Mouse (Mus musculus) heart, postnatal 14 days (tissue): ENCODE data around the gene Gm9844. TPM values are rescaled to one million over a fixed set of nuclear protein-coding genes. Genes with fewer than 3 reads are reported as not detected.
"Not testable (repeated sequence)": the region's sequence is repeated elsewhere in the genome, so short reads cannot be mapped to it uniquely, and the experiment has no call there.

Source experiments
- DNase-seq, 2 experiments: peaks; one replicate each; pipeline ENCODE4 v3.0.0; 2021 to 2022
- intact Hi-C: fragments of 180-260 bp; cut with DNase I; formaldehyde crosslinking; loops from one replicate; pipeline ENCODE4 v1.15.1; 2025
- total RNA-seq, 2 experiments: library from RNA; stranded (reverse); gene quantifications; 2 replicates each; pipeline ENCODE4 v1.2.3; 2021

Gm9844 gene
- total RNA-seq, 2 experiments from 2014 or later: not detected

DNA sequence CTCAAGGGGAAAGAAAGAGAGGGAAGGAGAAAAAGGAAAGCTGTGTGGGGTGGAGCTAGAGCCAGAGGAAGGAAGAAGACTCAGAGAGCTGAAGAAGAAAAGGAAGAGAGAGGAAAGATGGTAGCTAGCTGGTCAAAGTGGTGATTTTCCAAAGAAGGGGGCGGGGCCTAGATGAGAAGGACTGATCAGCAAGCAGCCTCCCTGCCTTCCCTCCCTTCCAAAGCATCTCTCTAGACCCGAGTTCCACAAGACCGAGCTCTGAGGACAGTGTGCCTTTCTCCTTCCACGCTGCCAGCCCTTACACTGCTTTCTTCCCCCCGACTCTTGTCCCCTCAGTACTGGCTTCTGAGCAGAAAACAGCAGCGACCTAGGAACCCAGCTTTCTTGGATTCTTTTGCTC is 2.1 kb downstream of the Gm9844 start:
- intact Hi-C loops: no loop called here
- no peak for DNase-seq

DNA sequence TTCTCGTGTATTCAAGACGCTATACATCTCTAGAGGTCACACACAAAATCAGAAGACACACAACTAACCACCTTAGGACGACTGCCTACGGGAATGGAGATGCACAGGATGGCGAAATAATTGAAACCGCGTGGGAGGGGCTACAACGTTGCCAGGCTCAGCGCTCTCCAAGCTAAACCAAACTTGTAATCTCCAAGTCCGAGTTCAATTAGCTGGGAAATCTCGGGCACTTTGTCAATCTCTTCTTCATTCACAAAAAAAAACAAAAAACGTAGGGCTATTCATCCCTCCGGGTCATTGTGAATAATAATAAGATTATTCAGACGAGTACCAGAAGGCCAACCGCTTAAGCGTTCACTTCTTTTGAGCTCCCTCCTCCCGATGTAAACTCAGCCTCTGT is 7.1 kb downstream of the Gm9844 start:
- intact Hi-C loops: no loop called here
- no peak for DNase-seq

DNA sequence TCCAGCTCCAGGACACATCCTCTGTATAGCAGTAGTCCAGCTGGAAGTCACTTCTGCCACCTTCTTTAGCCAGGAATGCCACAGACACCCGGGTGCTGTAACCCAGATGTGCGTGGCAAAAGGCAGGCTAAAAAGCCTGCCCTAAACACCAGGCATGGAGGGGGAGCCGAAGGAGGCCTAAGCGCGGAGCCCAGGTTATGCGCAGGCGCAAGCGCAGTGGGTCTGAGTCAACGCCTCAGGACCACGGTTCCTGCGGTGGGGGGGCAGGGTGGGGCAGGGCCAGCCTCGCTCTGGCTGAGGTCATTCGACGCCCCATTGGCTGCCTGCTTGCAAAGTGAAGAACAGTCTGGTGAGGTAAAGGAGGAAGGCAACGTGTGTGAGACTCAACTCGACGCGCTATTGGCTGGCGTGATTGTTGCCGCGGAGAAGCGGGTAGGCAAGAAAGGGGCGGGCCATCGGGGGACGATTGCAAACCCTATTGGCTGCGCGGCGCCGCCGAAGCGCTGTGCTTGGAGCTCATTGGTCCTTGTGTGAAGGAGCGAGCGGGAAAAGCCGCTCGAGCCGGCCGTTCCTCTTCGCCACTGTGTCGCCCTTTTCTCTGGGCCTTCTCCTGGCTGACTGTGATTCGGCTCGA is 7.6 kb downstream of the Gm9844 start, which contains the start of the genes Lypd4 and Dmrtc2:
Lypd4 (minus strand) TSS at position 410 of the 634 bp plus-strand sequence.
Dmrtc2 (plus strand) TSS at position 526 of the 634 bp plus-strand sequence.
- intact Hi-C loops: no loop called here
- DNase-seq: no peak

DNA sequence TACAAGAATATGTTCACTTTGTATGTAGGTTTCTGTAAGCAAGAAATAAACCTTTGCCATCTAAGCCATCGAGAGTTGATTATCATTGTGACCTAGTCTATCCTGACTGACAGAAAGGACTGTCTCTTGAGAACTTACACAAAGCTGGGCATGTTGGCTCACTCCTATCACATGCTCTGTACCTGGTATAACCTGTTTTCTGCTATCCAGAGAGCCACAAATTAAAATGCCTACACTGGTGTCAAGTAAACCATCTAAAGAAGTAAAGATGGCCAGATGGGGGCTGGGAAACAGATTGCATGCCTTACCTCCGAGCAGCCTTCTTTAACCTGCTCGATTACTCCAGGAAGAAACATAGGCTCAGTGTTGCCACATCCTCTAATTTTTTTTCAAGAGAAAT is 15.6 kb downstream of the Gm9844 start:
- no peak for DNase-seq
- intact Hi-C loops: no loop called here

DNA sequence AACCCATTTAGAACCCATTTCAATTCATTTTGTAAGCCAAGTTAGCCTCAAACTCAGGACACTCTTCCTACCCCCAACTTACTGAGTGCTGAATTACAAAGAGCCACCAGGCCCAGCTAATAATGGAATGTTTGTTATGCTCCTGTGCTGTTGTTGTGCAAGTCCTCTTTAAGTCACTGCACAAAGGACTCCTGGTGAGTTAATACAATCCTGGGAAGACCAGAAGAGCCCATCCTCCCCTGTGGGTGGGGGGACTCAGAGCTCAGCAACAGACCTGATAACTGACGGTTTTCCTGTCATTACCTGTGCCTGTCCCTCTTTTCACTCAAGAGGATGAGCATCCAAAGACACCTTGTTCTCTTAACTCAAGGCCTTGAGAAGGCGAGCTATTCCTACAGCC is 17.6 kb downstream of the Gm9844 start:
- intact Hi-C loops: loop anchor here (10.0 kb wide), 1 partner anchor 335 kb away; no protein-coding TSS in a partner anchor
- no peak for DNase-seq

DNA sequence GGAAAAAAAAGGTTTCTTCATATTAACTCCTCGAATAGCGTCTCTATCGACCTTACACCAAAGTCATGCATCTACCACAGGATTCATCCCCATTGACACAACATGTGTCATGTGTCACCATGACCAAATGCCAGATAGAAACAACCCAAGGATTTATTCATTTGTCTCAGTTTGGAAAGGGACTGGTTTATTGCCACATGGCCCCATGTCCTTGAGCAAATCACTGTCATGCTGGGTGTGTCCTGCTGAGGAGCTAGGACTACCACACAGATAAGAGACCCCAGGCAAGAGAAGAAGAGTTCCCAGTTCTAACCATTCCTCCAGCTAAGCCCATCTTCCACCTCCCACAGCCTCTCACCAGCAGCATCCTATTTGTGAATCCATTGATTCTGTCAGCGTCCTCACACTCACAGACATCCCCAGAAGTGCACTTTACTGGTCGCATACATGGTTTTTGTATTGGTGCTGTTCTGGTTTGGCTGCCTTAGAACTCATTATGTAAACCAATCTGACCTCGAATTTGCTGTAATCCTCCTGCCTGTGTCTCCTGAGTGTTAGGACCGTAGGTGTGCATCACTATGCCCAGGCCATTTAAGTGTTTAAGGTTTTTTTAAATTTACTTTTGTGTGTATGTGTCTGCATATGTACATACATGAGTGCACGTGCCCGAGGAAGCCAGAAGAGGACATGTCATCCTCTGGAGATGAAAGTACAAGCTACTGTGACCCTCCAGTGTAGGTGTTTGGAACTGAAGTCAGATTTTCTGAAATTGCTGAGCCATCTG is 20.6 kb downstream of the Gm9844 start:
- no peak for DNase-seq
- intact Hi-C loops: loop anchor here (10.0 kb wide), 1 partner anchor 332 kb away; no protein-coding TSS in a partner anchor

DNA sequence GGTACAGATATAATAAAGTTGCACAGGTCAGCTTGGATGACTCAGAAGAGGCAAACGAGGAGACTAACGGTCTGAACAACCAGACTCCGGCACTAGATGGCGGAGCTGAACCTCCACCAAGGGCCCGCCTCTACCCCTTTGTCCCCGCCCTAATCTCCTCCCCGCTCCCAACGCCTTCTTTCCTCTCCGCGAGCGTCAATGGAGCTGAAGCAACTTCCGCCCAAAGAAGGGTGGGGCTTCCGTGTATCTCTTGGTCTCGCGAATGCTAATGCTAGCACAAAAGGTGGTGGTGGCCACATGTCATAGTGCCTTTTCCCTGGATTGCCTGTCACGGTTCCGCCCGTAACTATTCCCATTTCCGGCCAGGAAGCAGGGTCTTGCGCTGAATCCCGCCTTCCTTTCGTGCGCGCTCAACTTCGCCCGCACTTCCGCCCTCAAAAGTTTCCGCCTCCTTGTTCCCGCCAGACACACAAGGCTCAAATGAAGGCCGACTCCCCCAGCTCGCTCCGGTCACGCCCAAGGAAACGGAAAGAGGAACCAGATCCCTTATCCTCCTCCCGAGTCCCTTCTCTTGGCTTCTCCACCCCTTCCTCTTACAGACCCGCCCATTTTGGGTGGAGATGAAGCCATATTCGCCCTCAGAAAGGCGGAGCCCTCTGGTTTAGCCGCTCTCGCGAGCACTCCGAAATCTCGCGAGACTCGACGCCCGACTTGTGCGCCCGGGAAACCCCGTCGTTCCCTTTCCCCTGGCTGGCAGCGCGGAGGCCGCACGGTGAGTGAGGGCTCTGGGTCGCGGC is 22.1 kb downstream of the Gm9844 start, which contains the start of gene Rps19:
Rps19 (plus strand) TSS at position 476 of the 797 bp plus-strand sequence.
- intact Hi-C loops: loop anchor here (10.0 kb wide), 1 partner anchor 331 kb away; no protein-coding TSS in a partner anchor
- peak; percentile 98 to 99 for DNase-seq

DNA sequence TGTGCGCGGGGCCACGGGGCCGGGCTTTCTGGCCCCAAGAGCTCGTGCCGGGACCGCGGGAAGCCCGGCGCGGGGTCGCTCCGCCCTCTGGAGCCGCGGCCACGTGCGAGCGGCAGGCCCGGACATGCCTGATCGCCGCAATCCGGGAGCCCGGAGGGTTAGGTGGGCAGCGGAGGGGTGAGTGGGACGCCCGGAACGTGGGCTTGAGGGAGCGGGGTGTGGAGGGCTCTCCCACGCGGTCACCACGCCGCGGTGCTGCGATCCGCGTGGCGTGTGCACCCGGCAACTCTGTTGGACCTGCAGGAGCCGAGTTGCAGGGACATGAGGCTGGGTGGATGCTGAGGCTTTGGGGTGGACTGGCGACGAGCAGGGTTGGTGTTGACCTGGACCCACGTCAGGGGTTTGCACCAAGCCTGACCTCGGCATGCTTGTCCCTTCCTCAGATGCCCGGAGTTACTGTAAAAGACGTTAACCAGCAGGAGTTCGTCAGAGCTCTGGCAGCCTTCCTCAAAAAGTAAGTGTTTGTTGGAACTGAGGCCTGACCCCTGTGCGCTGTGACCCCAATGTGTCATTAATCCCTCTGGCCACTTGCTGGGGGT is 22.8 kb downstream of the Gm9844 start:
- intact Hi-C loops: loop anchor here (5.0 to 10.0 kb wide), 3 partner anchors 193 to 743 kb away; partner anchors contain the start of gene B3gnt8
- peak in 1 of 2 experiments; percentile 29 for DNase-seq

DNA sequence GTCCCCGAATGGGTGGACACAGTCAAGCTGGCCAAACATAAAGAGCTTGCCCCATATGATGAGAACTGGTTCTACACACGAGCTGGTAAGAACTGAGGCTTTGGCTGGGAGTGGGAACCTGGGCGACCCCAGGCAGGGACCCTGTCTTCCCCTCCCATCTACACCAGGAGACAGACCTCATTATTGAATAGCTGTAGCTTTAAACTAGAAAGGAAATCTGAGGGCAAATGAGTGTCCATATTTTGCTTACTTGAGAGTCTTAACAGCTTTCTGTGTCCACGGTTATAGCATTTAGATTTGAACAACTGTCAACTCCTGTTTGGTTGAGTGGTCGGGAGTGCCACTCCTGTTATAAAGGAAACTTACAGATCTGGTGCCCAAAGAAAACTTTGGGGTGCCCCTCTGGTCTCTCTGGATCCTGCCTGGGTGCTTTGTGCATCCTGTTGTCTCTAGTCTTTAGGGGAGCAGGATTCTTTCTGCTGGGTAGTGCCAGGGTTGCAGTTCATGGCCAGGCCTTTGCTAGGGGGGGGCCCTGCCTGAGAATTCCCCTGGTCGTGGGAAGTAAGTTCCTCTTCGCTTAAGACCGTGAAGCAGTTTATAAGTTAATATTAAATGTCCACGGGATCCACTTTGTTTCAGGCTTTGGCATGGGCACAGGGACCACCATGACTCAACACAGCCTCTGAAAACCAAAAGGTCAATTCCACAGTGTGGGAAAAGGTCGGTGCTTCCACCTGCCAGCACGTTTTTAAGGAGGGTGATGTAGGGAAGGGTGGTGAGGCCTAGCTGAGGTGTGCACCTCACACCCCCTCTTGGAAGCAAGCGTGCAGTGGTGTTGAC is 23.7 kb downstream of the Gm9844 start:
- intact Hi-C loops: loop anchor here (5.0 to 10.0 kb wide), 3 partner anchors 192 to 742 kb away; partner anchors contain the start of gene B3gnt8
- DNase-seq: no peak

DNA sequence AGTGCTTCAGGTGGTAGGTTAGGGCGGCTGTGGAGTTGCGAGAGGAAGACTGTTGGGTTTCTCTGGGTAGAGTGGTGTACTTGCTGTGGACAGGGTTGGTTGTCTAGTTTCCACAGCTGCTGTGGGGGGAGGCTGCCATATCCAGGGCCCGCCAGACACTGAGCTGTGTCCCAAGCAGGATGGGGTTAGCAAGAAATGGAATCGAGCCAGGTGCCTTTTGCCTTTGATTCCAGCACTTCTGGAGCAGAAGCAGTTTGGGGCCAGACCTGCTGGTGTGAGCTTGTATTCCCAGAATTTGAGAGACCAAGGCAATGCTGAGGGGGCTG is 24.3 kb downstream of the Gm9844 start:
- intact Hi-C loops: loop anchor here (5.0 to 10.0 kb wide), 3 partner anchors 191 to 741 kb away; partner anchors contain the start of gene B3gnt8
- peak in 1 of 2 experiments; percentile 24 for DNase-seq

DNA sequence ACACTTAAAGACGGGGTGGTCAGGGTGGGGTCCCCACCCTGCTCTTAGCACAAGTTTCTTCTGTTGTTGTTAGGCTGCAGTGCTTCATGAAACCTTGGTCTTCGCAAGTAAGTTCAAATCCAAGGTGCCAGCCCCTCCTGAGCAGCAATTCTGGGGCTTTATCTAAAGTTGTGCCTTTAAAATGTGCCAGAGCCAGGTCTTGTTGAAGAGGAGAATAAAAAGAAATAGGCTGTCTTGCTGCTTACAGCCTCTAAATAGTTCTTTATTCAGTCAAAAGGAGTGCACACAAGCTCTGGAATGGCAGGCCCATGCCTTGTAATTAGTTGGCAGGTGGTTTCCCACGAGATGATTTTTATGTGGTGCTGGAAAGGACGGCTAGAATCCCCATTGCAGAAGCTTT is 25.1 kb downstream of the Gm9844 start:
- no peak for DNase-seq
- intact Hi-C loops: loop anchor here (5.0 to 10.0 kb wide), 3 partner anchors 190 to 740 kb away; partner anchors contain the start of gene B3gnt8

DNA sequence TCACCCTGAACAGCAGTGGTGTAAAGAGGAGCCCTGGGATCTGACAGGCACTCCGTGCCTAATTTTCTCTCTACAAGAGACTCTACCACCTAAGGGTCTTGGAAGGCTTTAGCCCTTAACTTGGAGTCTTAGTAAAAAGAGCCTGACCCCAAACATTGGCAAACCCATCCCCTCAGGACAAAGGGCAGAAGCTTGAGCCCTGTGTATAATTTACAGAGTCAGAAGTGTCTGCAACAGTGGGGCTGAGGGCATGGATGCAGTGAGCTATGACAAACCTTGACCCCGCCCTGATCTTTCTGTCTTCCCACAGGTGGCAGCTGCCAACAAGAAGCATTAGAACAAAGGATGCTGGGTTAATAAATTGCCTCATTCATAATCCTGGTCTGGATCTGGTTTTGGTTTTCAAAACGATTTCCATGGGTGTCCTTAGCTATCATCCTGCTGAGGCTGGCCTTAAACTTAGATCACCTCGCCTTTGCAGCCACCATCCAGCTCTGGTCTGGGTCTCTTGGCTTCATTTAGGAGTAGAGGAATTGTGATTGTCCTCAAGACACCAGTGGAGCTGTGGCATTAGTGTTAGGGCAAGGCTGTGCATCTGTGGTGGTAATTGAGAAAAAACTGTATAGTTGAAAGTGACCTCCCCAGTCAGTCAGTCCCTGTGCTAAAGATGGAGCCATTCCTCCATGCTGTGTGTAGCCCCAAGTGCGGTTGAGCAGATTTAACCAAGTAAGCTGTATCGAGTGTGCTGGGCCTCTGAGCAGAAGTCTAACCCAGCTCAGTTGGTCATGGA is 27.6 kb downstream of the Gm9844 start:
- intact Hi-C loops: loop anchor here (1.0 to 10.0 kb wide), 6 partner anchors 15 to 738 kb away; partner anchors contain the start of gene B3gnt8
- no peak for DNase-seq

DNA sequence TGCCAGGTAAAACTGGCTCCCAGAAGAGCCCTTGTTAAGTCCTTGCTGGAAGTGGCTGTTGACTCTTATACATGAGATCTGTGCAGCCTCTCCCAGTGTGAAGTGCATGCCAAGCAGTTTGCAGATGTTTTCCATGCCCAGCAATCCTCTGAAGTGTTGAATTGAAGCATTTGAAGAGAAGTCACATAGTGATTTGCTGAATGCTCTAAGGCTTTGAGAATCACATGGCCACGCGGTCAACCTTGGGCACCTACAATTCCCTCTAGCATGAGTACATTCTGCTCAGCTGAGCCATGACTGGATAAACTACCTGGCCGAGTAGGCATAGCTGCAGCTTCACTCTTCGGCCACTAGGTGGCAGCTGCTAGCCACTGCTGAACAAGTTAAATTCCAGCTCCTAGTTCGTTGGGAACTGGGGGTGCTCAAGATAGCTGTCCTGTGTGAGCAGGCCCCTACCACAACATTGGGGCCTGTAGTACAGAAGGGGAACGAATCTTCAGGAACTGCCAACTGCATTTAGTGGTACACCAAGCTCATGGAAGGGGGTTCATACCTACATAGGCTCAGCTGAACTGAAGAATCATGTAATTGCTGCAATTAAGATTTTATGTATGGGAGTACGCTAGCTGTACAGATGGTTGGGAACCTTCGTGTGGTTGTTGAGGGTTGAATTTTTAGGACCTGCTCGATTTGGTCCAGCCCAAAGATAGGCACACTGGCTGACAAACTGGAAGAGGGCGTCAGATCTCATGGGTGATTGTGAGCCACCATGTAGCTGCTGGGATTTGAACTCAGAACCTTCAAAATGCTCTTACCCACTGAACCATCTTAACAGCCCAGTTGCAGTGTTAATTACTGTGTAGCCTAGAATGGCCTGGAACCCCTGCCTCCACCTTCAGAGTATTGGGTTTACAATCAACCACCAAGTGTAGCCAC is 28.5 kb downstream of the Gm9844 start:
- intact Hi-C loops: loop anchor here (1.0 to 2.0 kb wide), 3 partner anchors 14 to 74 kb away; no protein-coding TSS in a partner anchor
- peak; percentile 74 to 82 for DNase-seq

DNA sequence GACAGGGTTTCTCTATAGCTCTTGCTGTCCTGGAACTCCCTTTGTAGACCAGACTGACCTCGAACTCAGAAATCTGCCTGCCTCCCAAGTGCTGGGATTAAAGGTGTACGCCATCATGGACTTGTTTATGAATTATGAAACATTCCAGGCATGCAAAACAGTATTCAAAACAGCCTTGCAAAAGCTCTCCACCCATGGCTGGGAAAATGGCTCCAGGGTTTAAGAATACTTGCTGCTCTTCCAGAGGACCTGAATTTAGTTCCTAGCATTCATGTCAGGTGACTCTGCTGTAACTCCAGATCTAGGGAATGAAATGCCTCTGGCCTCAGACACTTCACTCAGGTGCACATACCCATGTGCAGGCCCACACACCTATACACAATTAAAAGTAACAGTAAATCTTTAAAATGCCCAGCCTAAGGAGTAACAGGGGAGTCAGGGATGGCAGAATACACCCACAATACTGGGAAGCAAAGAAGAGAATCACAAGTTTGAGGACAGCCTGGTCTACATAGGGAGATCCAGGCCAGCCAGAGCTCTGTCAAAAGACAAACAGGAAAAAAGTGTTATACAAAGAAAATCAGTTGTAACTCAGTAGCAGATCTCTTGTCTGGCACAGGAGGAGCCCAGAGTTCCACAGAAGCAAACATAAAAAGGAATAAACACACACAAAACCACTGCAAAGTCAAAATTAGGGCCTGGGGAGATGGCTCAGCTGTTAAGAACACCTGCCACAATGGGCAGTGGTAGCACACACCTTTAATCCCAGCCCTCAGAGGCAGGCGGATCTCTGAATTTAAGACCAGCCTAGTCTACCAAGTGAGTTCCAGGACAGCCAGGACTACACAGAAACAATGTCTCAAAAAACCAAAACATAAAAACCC is 29.5 kb downstream of the Gm9844 start:
- intact Hi-C loops: loop anchor here (2.0 kb wide), 2 partner anchors 13 to 73 kb away; no protein-coding TSS in a partner anchor

DNA sequence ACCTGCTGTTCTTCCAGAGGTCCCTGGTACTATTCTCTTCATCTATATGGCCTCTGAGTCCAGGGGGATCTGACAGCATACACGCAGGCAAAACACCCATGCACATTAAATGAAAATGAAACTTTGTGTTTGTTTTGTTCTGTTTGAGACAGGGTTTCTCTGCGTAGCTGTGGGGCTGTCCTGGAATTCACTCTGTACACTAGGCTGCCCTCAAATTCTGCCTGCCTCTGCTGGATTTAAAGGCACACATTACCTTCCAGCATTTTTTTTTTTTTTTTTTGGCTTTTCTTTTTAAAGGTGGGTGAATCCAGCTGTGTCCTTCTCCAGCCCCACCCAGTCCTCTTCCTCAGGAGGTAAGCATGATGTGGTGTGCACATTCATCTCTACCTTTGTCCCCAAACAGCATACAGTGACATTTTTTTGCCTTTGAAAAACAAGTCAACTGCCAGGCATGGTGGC is 30.1 kb downstream of the Gm9844 start:
- DNase-seq: no peak
- intact Hi-C loops: no loop called here

More for the DNA sequence above, 29.5 kb downstream of the Gm9844 start:
- DNase-seq: no peak

DNA sequence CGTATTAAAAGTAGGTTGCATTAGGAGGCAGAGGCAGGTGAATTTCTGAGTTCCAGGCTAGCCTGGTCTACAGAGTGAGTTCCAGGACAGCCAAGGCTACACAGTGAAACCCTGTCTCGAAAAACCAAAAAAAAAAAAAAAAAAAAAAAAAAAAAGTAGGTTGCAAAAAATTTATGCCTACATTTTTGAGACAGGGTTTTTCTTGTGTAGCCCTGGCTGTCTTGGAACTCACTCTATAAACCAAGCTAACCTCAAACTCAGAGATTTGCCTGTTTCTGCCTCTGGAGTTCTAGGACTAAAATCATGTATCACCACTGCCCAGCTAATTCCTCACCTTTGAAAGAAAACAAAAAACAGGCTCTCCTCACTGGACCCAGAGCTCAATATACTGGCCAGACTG is 33.7 kb downstream of the Gm9844 start:
- DNase-seq, intact Hi-C loops: not testable (repeated sequence)
